In the genomic region with DNA sequence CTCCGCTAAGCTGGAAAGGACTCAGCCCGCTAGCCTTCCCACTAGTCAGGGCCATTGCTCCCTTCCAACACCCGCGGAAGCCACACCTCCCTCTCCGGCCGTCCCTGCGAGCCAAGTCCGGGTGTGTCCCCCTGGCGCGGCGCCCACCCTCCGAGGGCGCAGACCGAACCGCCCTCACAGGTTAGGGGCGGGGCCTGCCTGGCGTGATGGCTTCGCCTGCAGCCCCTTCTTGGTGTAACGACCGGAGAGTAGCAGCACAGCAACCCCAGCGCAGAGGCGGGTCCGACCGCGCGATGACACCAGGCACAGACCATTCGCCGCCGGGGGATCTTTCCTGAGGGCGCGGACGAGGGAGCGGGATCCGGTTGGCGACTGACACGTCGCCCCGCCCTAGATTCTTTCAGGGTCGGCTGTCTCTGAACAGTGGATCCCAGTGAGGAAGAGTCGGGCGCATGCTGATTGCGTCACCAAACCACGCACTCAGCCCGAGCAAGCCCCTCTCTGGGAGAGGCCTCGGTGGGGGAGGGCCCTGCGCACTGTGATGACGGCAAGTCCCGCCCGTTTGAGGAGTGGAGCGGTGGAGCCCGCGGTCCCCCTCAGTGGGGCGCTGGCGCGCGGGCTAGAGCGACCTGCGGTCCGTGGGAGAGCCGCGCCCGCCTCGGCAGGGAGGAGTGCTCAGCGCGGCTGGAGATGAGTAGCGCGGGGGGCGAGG, we compare ENCODE assay signal across 8 mouse cellular contexts. TPM values are rescaled to one million over a fixed set of nuclear protein-coding genes. Genes with fewer than 3 reads are reported as not detected.
DNase-seq lines count a peak whose midpoint lies in the region; ATAC-seq and TF ChIP-seq lines count a peak whose summit lies in the region.

A gene (plus strand): TSS at position 544 of the 712 bp plus-strand sequence.

- peak; percentile 89 for ATAC-seq in cerebellum, adult (ENCODE audit: insufficient number of reproducible peaks, low FRiP score, low TSS enrichment)
- ATAC-seq in forebrain, embryonic 13.5 days: peak; percentile 98
- peak; percentile 92 for ATAC-seq in liver, postnatal 0 days
- ATAC-seq in neural tube, embryonic 14.5 days (ENCODE audit: low read depth): peak; percentile 97

- H3K4me2 ChIP-seq in forebrain, embryonic 13.5 days: peak within 1 kb of the TSS; percentile 99
- peak within 1 kb of the TSS; percentile 75 for H3K4me2 ChIP-seq in liver, postnatal 0 days (ENCODE audit: low read depth, low read length)
- H3K4me2 ChIP-seq in neural tube, embryonic 14.5 days (ENCODE audit: low read depth, low read length): peak within 1 kb of the TSS; percentile 97

- H3K27ac ChIP-seq in ES-Bruce4 (ENCODE audit: insufficient read depth, low read length): peak within 1 kb of the TSS; percentile 96
- H3K27ac ChIP-seq in forebrain, embryonic 13.5 days: peak within 1 kb of the TSS; percentile 97
- peak within 1 kb of the TSS; percentile 95 for H3K27ac ChIP-seq in liver, postnatal 0 days (ENCODE audit: low read depth)
- H3K27ac ChIP-seq in neural tube, embryonic 14.5 days (ENCODE audit: low read depth, low read length): peak within 1 kb of the TSS; percentile 98

- TF ChIP-seq CTCF in ES-Bruce4 (IDR thresholded peaks at IDR 0.05; ENCODE audit: low read depth, low read length): no peak
- peak; percentile 69 for TF ChIP-seq CTCF in liver, postnatal 0 days (IDR thresholded peaks at IDR 0.05; ENCODE audit: low read depth)

- H3K9ac ChIP-seq in ES-Bruce4 (ENCODE audit: low read depth, poor library complexity, severe bottlenecking): peak within 1 kb of the TSS; percentile 70
- H3K9ac ChIP-seq in forebrain, embryonic 13.5 days: peak within 1 kb of the TSS; percentile 89
- H3K9ac ChIP-seq in liver, postnatal 0 days (replicated peaks): peak within 1 kb of the TSS; percentile 97
- peak within 1 kb of the TSS; percentile 92 for H3K9ac ChIP-seq in neural tube, embryonic 14.5 days (replicated peaks; ENCODE audit: low read depth, low read length)

- H3K27me3 ChIP-seq in ES-Bruce4 (ENCODE audit: control insufficient read depth, insufficient read depth, low read length, poor library complexity, severe bottlenecking): no peaks in the 10 kb centered on the region
- no peaks in the 10 kb centered on the region for H3K27me3 ChIP-seq in forebrain, embryonic 13.5 days
- H3K27me3 ChIP-seq in liver, postnatal 0 days (ENCODE audit: insufficient read depth, low read length): no peaks in the 10 kb centered on the region
- no peaks in the 10 kb centered on the region for H3K27me3 ChIP-seq in neural tube, embryonic 14.5 days (ENCODE audit: control insufficient read depth, insufficient read depth, low read length)

- H3K4me1 ChIP-seq in ES-Bruce4 (ENCODE audit: control insufficient read depth, insufficient read depth, low read length): no peaks in the 10 kb centered on the region
- H3K4me1 ChIP-seq in forebrain, embryonic 13.5 days: peaks cover 16% of the 10 kb centered on the region
- H3K4me1 ChIP-seq in liver, postnatal 0 days (ENCODE audit: insufficient read depth): peaks cover 21% of the 10 kb centered on the region
- 0 out of 2 replicates have a peak, but pooled peaks cover 6% of the 10 kb centered on the region for H3K4me1 ChIP-seq in neural tube, embryonic 14.5 days (ENCODE audit: control insufficient read depth, insufficient read depth, low read length)

- peak within 1 kb of the TSS; percentile 95 for H3K4me3 ChIP-seq in ES-Bruce4 (ENCODE audit: low read depth, low read length)
- peak within 1 kb of the TSS; percentile 79 for H3K4me3 ChIP-seq in forebrain, embryonic 13.5 days
- peak within 1 kb of the TSS; percentile 95 for H3K4me3 ChIP-seq in liver, postnatal 0 days (ENCODE audit: low read depth, low read length)
- H3K4me3 ChIP-seq in neural tube, embryonic 14.5 days (ENCODE audit: low read depth, low read length): peak within 1 kb of the TSS; percentile 97

- intact Hi-C loops in heart, postnatal 10 days (cut with DNase I): loop anchor here (2.0 to 10.0 kb wide), 4 partner anchors 46 to 236 kb away; a partner anchor contains a TSS

- TF ChIP-seq POLR2A in ES-Bruce4 (IDR thresholded peaks at IDR 0.05; ENCODE audit: insufficient read depth, low read length): peak; percentile 25

- no peaks in the 10 kb centered on the region for H3K9me3 ChIP-seq in ES-Bruce4 (replicated peaks; ENCODE audit: control insufficient read depth, insufficient read depth, low read length, poor library complexity, severe bottlenecking)
- no peaks in the 10 kb centered on the region for H3K9me3 ChIP-seq in forebrain, embryonic 13.5 days (replicated peaks)
- no peaks in the 10 kb centered on the region for H3K9me3 ChIP-seq in liver, postnatal 0 days (ENCODE audit: low read length)
- H3K9me3 ChIP-seq in neural tube, embryonic 14.5 days (ENCODE audit: control insufficient read depth, low read length): no peaks in the 10 kb centered on the region

- peak; percentile 57; the same call in 1 of the 2 replicates for TF ChIP-seq EP300 in ES-Bruce4 (IDR thresholded peaks at IDR 0.05; ENCODE audit: insufficient read depth, low read depth, low read length)
- TF ChIP-seq EP300 in liver, postnatal 0 days (IDR thresholded peaks at IDR 0.05; ENCODE audit: low read depth): no peak

- peak; percentile 100 for DNase-seq in heart, postnatal 10 days
- DNase-seq in large intestine, adult 2 months (ENCODE audit: low read depth, low spot score): peak; percentile 95
- DNase-seq in liver, postnatal 0 days: peak; percentile 100
- peak; percentile 99 for DNase-seq in testis, postnatal 10 days (ENCODE audit: low spot score)

- no peaks in the 10 kb centered on the region for H3K36me3 ChIP-seq in ES-Bruce4 (ENCODE audit: control insufficient read depth, insufficient read depth, low read length, poor library complexity, severe bottlenecking)
- H3K36me3 ChIP-seq in forebrain, embryonic 13.5 days (ENCODE audit: poor library complexity, severe bottlenecking): no peaks in the 10 kb centered on the region
- H3K36me3 ChIP-seq in liver, postnatal 0 days (replicated peaks; ENCODE audit: insufficient read depth, low read length): no peaks in the 10 kb centered on the region
- no peaks in the 10 kb centered on the region for H3K36me3 ChIP-seq in neural tube, embryonic 14.5 days (ENCODE audit: control insufficient read depth, insufficient read depth, low read length)

- WGBS in forebrain, embryonic 13.5 days: under 1% methylated on average over 68 of the region's 68 CpGs
- under 1% methylated on average over 68 of the region's 68 CpGs for WGBS in large intestine, adult 2 months
- under 1% methylated on average over 68 of the region's 68 CpGs for WGBS in liver, postnatal 0 days (ENCODE audit: insufficient replicate concordance)
- WGBS in neural tube, embryonic 14.5 days: under 1% methylated on average over 63 of the region's 68 CpGs

RNA-seq across cellular contexts. Expression of the gene that starts here (rescaled TPM):
- 47.9 and 68.9 TPM in 2 replicates for polyA plus RNA-seq in ES-Bruce4 (2011; ENCODE audit: insufficient read depth, insufficient read length, low read depth, missing spikeins)
- 9.9 and 10.9 TPM in 2 replicates for polyA plus RNA-seq in forebrain, embryonic 13.5 days (2015; fragmentation: Nextera tagmentation; extraction: Ambion mirVana)
- total RNA-seq in heart, postnatal 10 days (2021): 10 to 100 TPM; 38.7 to 42.9 TPM
- polyA plus RNA-seq in large intestine, adult 2 months (2012; rRNA removed): 10.5 and 15.0 TPM in 2 replicates
- 4.8 and 5.7 TPM in 2 replicates for polyA plus RNA-seq in liver, postnatal 0 days (2015; fragmentation: Nextera tagmentation; extraction: Ambion mirVana)
- polyA plus RNA-seq in neural tube, embryonic 14.5 days (2014; fragmentation: Nextera tagmentation; extraction: Ambion mirVana): 17.8 and 20.4 TPM in 2 replicates

Comparison
In these comparisons a context has a peak if more than half of its experiments do, and no peak if none do; other contexts are left out.
1. Peak in every context shown above with its lines: DNase-seq, ATAC-seq, H3K4me3 ChIP-seq and H3K27ac ChIP-seq.